Mouse (Mus musculus): Measurements from ENCODE around the gene Fam186b.

Fam186b gene

DNA sequence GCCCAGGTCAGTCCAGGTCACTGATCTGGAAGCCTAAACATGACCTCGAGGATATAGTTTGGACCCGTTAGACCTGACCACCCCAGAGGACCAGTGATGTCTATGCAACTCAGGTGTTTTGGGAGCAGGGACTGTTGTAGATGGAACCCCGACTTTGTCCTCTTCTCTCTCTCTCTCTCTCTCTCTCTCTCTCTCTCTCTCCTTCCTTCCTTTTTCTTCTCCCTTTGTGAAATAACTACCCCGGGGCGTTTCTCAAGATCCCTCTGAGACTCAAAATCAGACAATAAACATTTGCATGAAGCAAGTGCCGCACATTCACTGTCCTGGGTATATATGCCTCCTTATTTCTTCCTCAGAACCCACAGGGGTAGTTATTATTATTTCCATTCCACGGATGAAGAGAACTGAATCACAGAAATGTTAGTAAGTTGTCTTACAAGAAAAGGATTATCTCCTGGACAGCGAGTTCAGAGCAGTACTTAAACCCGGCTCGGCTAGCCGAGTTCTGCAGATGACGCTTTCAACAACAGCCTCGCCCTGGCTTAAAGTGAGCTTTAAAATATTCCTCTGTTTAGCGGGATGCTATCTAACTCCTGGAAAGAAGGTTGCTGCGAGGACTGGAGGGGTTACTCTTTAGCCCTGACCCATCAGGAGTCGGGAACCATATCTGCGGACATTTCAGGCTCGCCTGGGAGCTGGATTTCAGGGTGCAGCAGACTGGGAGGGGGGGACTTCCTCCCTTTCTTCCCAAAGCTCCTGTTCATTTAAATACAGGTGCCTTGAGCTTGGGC is 72.7 kb downstream of the Fam186b start:
- no peak for DNase-seq

GRCm38 (mm10) chr15:99221315-99221952 is 74.3 kb downstream of the Fam186b start:
- no peak for DNase-seq

All from B cell, adult 2 months (primary cell).